Mouse (Mus musculus): ENCODE results near the gene Sec22b. TPM values are rescaled to one million over a fixed set of nuclear protein-coding genes. Genes with fewer than 3 reads are reported as not detected.

Gene Sec22b
- polyA plus RNA-seq, 2 experiments = 22.6 to 63.5 TPM

- 55% methylated on average over 14 of the region's 14 CpGs for WGBS (ENCODE audit: insufficient replicate concordance)
- no peak overlapping the region for H3K4me3 ChIP-seq (ENCODE audit: insufficient read depth in 1 of 2, low read depth in 2 of 2, low read length in 2 of 2)
- DNase-seq (ENCODE audit: low read depth in 3 of 3, low spot score in 3 of 3) = no peak
Observed at GRCm38 (mm10) chr3:97964878-97965353, 63.9 kb downstream of the Sec22b start.

GRCm38 (mm10) chr3:97967627-97968026 is 66.6 kb downstream of the Sec22b start:
- no peak overlapping the region for H3K4me3 ChIP-seq (ENCODE audit: insufficient read depth in 1 of 2, low read depth in 2 of 2, low read length in 2 of 2)
- no peak overlapping the region for H3K27ac ChIP-seq
- H3K9ac ChIP-seq (replicated peaks) = no peak overlapping the region
- 26% methylated on average over 2 of the region's 2 CpGs for WGBS (ENCODE audit: insufficient replicate concordance)
- no peaks in the 10 kb centered on the region for H3K9me3 ChIP-seq (ENCODE audit: control insufficient read depth, low read length)
- ATAC-seq (ENCODE audit: insufficient read depth) = peak; percentile 50; the same call in 1 of the 2 replicates
- H3K4me2 ChIP-seq (ENCODE audit: low read depth) = no peak overlapping the region
- peaks cover 2 to 29% of the 10 kb centered on the region in 2 experiments; a peak in 2 of 4 replicates for H3K4me1 ChIP-seq (replicated peaks; ENCODE audit: control insufficient read depth in 2 of 2, insufficient read depth in 2 of 2, low read length in 1 of 2)
- peak in 1 of 3 experiments; percentile 33 for DNase-seq (ENCODE audit: low read depth in 3 of 3, low spot score in 3 of 3)
- no peaks in the 10 kb centered on the region for H3K36me3 ChIP-seq (replicated peaks; ENCODE audit: control insufficient read depth, insufficient read depth, low read depth)
- H3K27me3 ChIP-seq (ENCODE audit: control insufficient read depth, insufficient read depth, low read length) = no peaks in the 10 kb centered on the region
- TF ChIP-seq EP300 (IDR thresholded peaks at IDR 0.05; ENCODE audit: low read depth) = no peak
- no peak for TF ChIP-seq CTCF (IDR thresholded peaks at IDR 0.05; ENCODE audit: low read depth)

More at GRCm38 (mm10) chr3:97964878-97965353, 63.9 kb downstream of the Sec22b start:
- H3K27ac ChIP-seq = no peak overlapping the region
- no peak for ATAC-seq (ENCODE audit: insufficient read depth)
- H3K9me3 ChIP-seq (ENCODE audit: control insufficient read depth, low read length) = no peaks in the 10 kb centered on the region
- H3K4me1 ChIP-seq (replicated peaks; ENCODE audit: control insufficient read depth in 2 of 2, insufficient read depth in 2 of 2, low read length in 1 of 2) = peaks cover 2 to 24% of the 10 kb centered on the region in 2 experiments; a peak in 2 of 4 replicates
- no peak overlapping the region for H3K9ac ChIP-seq (replicated peaks)
- no peaks in the 10 kb centered on the region for H3K36me3 ChIP-seq (replicated peaks; ENCODE audit: control insufficient read depth, insufficient read depth, low read depth)
- TF ChIP-seq CTCF (IDR thresholded peaks at IDR 0.05; ENCODE audit: low read depth) (no peak), EP300 (IDR thresholded peaks at IDR 0.05; ENCODE audit: low read depth) (no peak)
- H3K27me3 ChIP-seq (ENCODE audit: control insufficient read depth, insufficient read depth, low read length) = no peaks in the 10 kb centered on the region
- H3K4me2 ChIP-seq (ENCODE audit: low read depth) = no peak overlapping the region

- H3K27ac ChIP-seq = no peak overlapping the region
- no peaks in the 10 kb centered on the region for H3K27me3 ChIP-seq (ENCODE audit: control insufficient read depth, insufficient read depth, low read length)
- H3K9ac ChIP-seq (replicated peaks) = no peak overlapping the region
- no peak for ATAC-seq (ENCODE audit: insufficient read depth)
- 68% methylated on average over 2 of the region's 2 CpGs for WGBS (ENCODE audit: insufficient replicate concordance)
- H3K4me1 ChIP-seq (replicated peaks; ENCODE audit: control insufficient read depth in 2 of 2, insufficient read depth in 2 of 2, low read length in 1 of 2) = peaks cover 2 to 32% of the 10 kb centered on the region in 2 experiments; a peak in 2 of 4 replicates
- no peaks in the 10 kb centered on the region for H3K9me3 ChIP-seq (ENCODE audit: control insufficient read depth, low read length)
- TF ChIP-seq EP300 (IDR thresholded peaks at IDR 0.05; ENCODE audit: low read depth) = no peak
- TF ChIP-seq CTCF (IDR thresholded peaks at IDR 0.05; ENCODE audit: low read depth) = no peak
- no peak for DNase-seq (ENCODE audit: low read depth in 3 of 3, low spot score in 3 of 3)
- H3K4me3 ChIP-seq (ENCODE audit: insufficient read depth in 1 of 2, low read depth in 2 of 2, low read length in 2 of 2) = no peak overlapping the region
- no peak overlapping the region for H3K4me2 ChIP-seq (ENCODE audit: low read depth)
- H3K36me3 ChIP-seq (replicated peaks; ENCODE audit: control insufficient read depth, insufficient read depth, low read depth) = no peaks in the 10 kb centered on the region
Observed at GRCm38 (mm10) chr3:97968191-97968590, 67.2 kb downstream of the Sec22b start.

- Histone ChIP-seq H3K9me3 (ENCODE audit: control insufficient read depth, low read length) (no peaks in the 10 kb centered on the region), H3K27ac (no peak overlapping the region), H3K4me3 (ENCODE audit: insufficient read depth in 1 of 2, low read depth in 2 of 2, low read length in 2 of 2) (no peak overlapping the region), H3K4me1 (replicated peaks; ENCODE audit: control insufficient read depth in 2 of 2, insufficient read depth in 2 of 2, low read length in 1 of 2) (peaks cover 2 to 33% of the 10 kb centered on the region in 2 experiments; a peak in 2 of 4 replicates), H3K36me3 (replicated peaks; ENCODE audit: control insufficient read depth, insufficient read depth, low read depth) (no peaks in the 10 kb centered on the region), H3K4me2 (ENCODE audit: low read depth) (no peak overlapping the region), H3K9ac (replicated peaks) (no peak overlapping the region), H3K27me3 (ENCODE audit: control insufficient read depth, insufficient read depth, low read length) (no peaks in the 10 kb centered on the region)
- no peak for DNase-seq (ENCODE audit: low read depth in 3 of 3, low spot score in 3 of 3)
- WGBS (ENCODE audit: insufficient replicate concordance) = 3% methylated on average over 1 of the region's 1 CpGs
- 0 out of 2 replicates have a peak, but pooled peaks have one; percentile 31 for ATAC-seq (ENCODE audit: insufficient read depth)
- TF ChIP-seq CTCF (IDR thresholded peaks at IDR 0.05; ENCODE audit: low read depth) = no peak
- TF ChIP-seq EP300 (IDR thresholded peaks at IDR 0.05; ENCODE audit: low read depth) = no peak
Observed at GRCm38 (mm10) chr3:97969019-97969418, 68.0 kb downstream of the Sec22b start.

GRCm38 (mm10) chr3:97971117-97971516 is 70.1 kb downstream of the Sec22b start:
- no peaks in the 10 kb centered on the region for H3K36me3 ChIP-seq (replicated peaks; ENCODE audit: control insufficient read depth, insufficient read depth, low read depth)

More at GRCm38 (mm10) chr3:97971117-97971516, 70.1 kb downstream of the Sec22b start:
- Histone ChIP-seq H3K9ac (replicated peaks) (no peak overlapping the region), H3K27me3 (ENCODE audit: control insufficient read depth, insufficient read depth, low read length) (no peaks in the 10 kb centered on the region), H3K4me1 (replicated peaks; ENCODE audit: control insufficient read depth in 2 of 2, insufficient read depth in 2 of 2, low read length in 1 of 2) (peaks cover 2 to 28% of the 10 kb centered on the region in 2 experiments; a peak in 2 of 4 replicates), H3K4me2 (ENCODE audit: low read depth) (0 out of 2 replicates have a peak overlapping the region, but pooled peaks have one; percentile 0), H3K27ac (no peak overlapping the region), H3K4me3 (ENCODE audit: insufficient read depth in 1 of 2, low read depth in 2 of 2, low read length in 2 of 2) (no peak overlapping the region), H3K9me3 (ENCODE audit: control insufficient read depth, low read length) (no peaks in the 10 kb centered on the region)
- DNase-seq (ENCODE audit: low read depth in 3 of 3, low spot score in 3 of 3) (no peak), ATAC-seq (ENCODE audit: insufficient read depth) (no peak)
- TF ChIP-seq CTCF (IDR thresholded peaks at IDR 0.05; ENCODE audit: low read depth) = no peak
- TF ChIP-seq EP300 (IDR thresholded peaks at IDR 0.05; ENCODE audit: low read depth) = no peak
- WGBS (ENCODE audit: insufficient replicate concordance) = 14% methylated on average over 7 of the region's 7 CpGs

All from liver, embryonic 14.5 days (tissue).